Mouse (Mus musculus) urinary bladder, postnatal 36 days (tissue): ENCODE measurements around the gene Bcorl1.

Source experiments
- DNase-seq, 2 experiments: peaks; one replicate each; pipeline ENCODE4 v3.0.0; 2022; ENCODE audit warnings: low spot score in 2 of 2, mixed read lengths in 1 of 2

Bcorl1 gene

GRCm38 (mm10) chrX:48341141-48341540 lies at the start of gene Bcorl1:
Bcorl1 (plus strand) TSS chrX:48341358.
- peak; percentile 5 to 40 for DNase-seq

GRCm38 (mm10) chrX:48291413-48291812 lies 49.7 kb upstream of the Bcorl1 start:
- no peak for DNase-seq

GRCm38 (mm10) chrX:48305356-48305755 lies 35.8 kb upstream of the Bcorl1 start:
- no peak for DNase-seq

- no peak for DNase-seq
These were observed 30.2 kb upstream of the Bcorl1 start for GRCm38 (mm10) chrX:48310706-48311517.

- DNase-seq = no peak
These were observed 29.4 kb upstream of the Bcorl1 start for GRCm38 (mm10) chrX:48311727-48312126.

- peak; percentile 79 to 87 for DNase-seq
These were observed 26.6 kb upstream of the Bcorl1 start for GRCm38 (mm10) chrX:48314530-48315079.

- DNase-seq = no peak
These were observed 23.7 kb upstream of the Bcorl1 start for GRCm38 (mm10) chrX:48317444-48317843.

GRCm38 (mm10) chrX:48318194-48318593 lies 23.0 kb upstream of the Bcorl1 start:
- DNase-seq = peak; percentile 24 to 43

- peak; percentile 0 to 4 for DNase-seq
These were observed 613 bp upstream of the Bcorl1 start for GRCm38 (mm10) chrX:48340441-48341049.

- DNase-seq = peak; percentile 24 to 61
These were observed 533 bp downstream of the Bcorl1 start for GRCm38 (mm10) chrX:48341621-48342161.

- no peak for DNase-seq
These were observed 1.6 kb downstream of the Bcorl1 start for GRCm38 (mm10) chrX:48342731-48343130.

GRCm38 (mm10) chrX:48343461-48343952 lies 2.3 kb downstream of the Bcorl1 start:
- DNase-seq = peak; percentile 68 to 82

GRCm38 (mm10) chrX:48343966-48344642 lies 2.9 kb downstream of the Bcorl1 start:
- DNase-seq = no peak

GRCm38 (mm10) chrX:48344643-48345384 lies 3.7 kb downstream of the Bcorl1 start:
- no peak for DNase-seq

GRCm38 (mm10) chrX:48345385-48345932 lies 4.3 kb downstream of the Bcorl1 start:
- DNase-seq = no peak

- no peak for DNase-seq
These were observed 14.2 kb downstream of the Bcorl1 start for GRCm38 (mm10) chrX:48355346-48355745.

GRCm38 (mm10) chrX:48365836-48366577 lies 24.8 kb downstream of the Bcorl1 start:
- DNase-seq = no peak

- DNase-seq = no peak
These were observed 26.7 kb downstream of the Bcorl1 start for GRCm38 (mm10) chrX:48367841-48368240.

- peak; percentile 3 to 29 for DNase-seq
These were observed 42.5 kb downstream of the Bcorl1 start for GRCm38 (mm10) chrX:48383643-48384042.

- no peak for DNase-seq
These were observed 44.8 kb downstream of the Bcorl1 start for GRCm38 (mm10) chrX:48385927-48386326.
